Mouse (Mus musculus): ENCODE data around the gene Ovol3.

Gene Ovol3

GRCm38 (mm10) chr7:30194101-30194831 lies 41.3 kb downstream of the Ovol3 start:
- no peak for DNase-seq (ENCODE audit: low read depth, low spot score)

- DNase-seq (ENCODE audit: low read depth, low spot score), result peak; percentile 62
Observed at GRCm38 (mm10) chr7:30193581-30194100, 41.9 kb downstream of the Ovol3 start.

- DNase-seq (ENCODE audit: low read depth, low spot score), result no peak
Observed at GRCm38 (mm10) chr7:30193013-30193412, 42.5 kb downstream of the Ovol3 start.

- DNase-seq (ENCODE audit: low read depth, low spot score), result no peak
Observed at GRCm38 (mm10) chr7:30192088-30192487, 43.4 kb downstream of the Ovol3 start.

GRCm38 (mm10) chr7:30189116-30189491 lies 46.4 kb downstream of the Ovol3 start:
- no peak for DNase-seq (ENCODE audit: low read depth, low spot score)

- no peak for DNase-seq (ENCODE audit: low read depth, low spot score)
Observed at GRCm38 (mm10) chr7:30188344-30189115, 47.0 kb downstream of the Ovol3 start.

GRCm38 (mm10) chr7:30184641-30185348 lies 50.7 kb downstream of the Ovol3 start:
- DNase-seq (ENCODE audit: low read depth, low spot score), result no peak

GRCm38 (mm10) chr7:30183879-30184289 lies 51.6 kb downstream of the Ovol3 start, which contains the start of gene Cox7a1:
Cox7a1 (plus strand) TSS chr7:30184144.
- peak; percentile 54 for DNase-seq (ENCODE audit: low read depth, low spot score)
